Mouse (Mus musculus): ENCODE results near the gene Ttk. TPM values are rescaled to one million over a fixed set of nuclear protein-coding genes. Genes with fewer than 3 reads are reported as not detected.

The Ttk gene
- total and polyA plus RNA-seq, 3 experiments: 19.9 to 37.2 (median 26.6) TPM

DNA sequence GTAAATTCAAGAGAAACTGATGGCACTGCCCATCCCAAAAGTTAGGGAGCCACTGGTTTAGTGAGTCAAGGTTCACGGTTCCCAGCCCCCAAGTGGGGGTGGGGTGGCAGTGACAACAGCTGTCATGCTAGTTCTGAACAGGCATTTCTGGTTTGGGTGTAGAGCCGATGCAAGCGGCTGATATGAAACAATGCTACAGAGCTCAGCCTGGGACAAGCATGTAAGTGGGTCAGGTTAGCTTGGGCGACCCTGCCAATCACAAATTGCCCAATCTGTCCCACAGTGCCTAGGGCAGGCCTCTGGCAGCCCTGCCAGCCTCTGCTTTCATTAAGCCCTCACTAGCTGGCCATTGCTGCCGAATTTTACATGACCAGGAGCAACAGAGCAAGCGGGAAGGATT lies 47.7 kb downstream of the Ttk start:
- in situ Hi-C loops (cut with MboI; ENCODE audit: low pct_ligation_motif_present, low pct_unique_long_range_greater_than_20kb, low sequenced_read_pairs): no loop called here
- Histone ChIP-seq H3K4me3 (replicated peaks in 1 of 3; ENCODE audit: low read depth in 2 of 3, low read length in 2 of 3, poor library complexity in 1 of 3) (no peak overlapping the region), H3K9me3 (replicated peaks; ENCODE audit: low read length) (no peaks in the 10 kb centered on the region), H3K4me2 (ENCODE audit: insufficient read depth, low read depth, poor library complexity, severe bottlenecking) (no peak overlapping the region), H3K27ac (ENCODE audit: insufficient read depth, low read depth) (no peak overlapping the region), H3K9ac (ENCODE audit: insufficient read depth, low read depth) (no peak overlapping the region), H3K79me2 (replicated peaks; ENCODE audit: control insufficient read depth, extremely low read depth, insufficient read depth, poor library complexity, severe bottlenecking) (no peaks in the 10 kb centered on the region), H3K4me1 (ENCODE audit: control insufficient read depth in 1 of 2, insufficient read depth in 2 of 2) (no peaks in the 10 kb centered on the region), H3K27me3 (replicated peaks) (no peaks in the 10 kb centered on the region), H3K36me3 (replicated peaks in 1 of 2; ENCODE audit: control insufficient read depth in 1 of 2, insufficient read depth in 1 of 2, low read length in 1 of 2) (peaks cover 0 to 38% of the 10 kb centered on the region in 2 experiments)
- no peak for DNase-seq (ENCODE audit: extremely low read depth)
- TF ChIP-seq UBTF (IDR thresholded peaks at IDR 0.05; ENCODE audit: low read depth, low read length) (no peak), HCFC1 (IDR thresholded peaks at IDR 0.05; ENCODE audit: low read depth, low read length) (no peak), ELF1 (IDR thresholded peaks at IDR 0.05; ENCODE audit: low read depth, low read length) (no peak), POLR2AphosphoS2 (IDR thresholded peaks at IDR 0.05; ENCODE audit: low read depth, low read length) (no peak), BHLHE40 (IDR thresholded peaks at IDR 0.05; ENCODE audit: low read depth, low read length) (no peak)
- dilution Hi-C loops (cut with MboI; ENCODE audit: extremely low pct_ligation_motif_present, extremely low pct_unique_long_range_greater_than_20kb, low sequenced_read_pairs): no loop called here

DNA sequence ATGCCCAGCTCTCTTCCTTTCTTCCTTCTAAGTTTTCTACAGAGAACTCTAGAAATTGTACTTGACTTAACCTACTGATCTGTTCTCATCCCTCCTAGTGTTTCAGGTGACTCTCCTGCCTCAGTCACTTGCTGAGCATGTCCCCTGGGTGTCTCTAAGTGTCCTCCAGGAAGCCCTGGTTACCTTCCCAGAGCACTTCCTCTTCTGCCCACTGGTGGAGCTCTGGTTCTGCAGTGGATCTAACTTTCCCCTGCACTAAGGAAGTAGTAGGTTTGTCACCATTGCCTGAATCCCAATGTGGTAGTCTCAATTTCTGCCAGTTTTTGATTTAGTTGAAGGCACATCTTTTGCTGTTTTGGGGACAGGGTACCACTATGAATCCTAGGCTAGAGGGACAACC lies 51.7 kb downstream of the Ttk start:
- no peak overlapping the region for H3K9ac ChIP-seq (ENCODE audit: insufficient read depth, low read depth)
- no peaks in the 10 kb centered on the region for H3K9me3 ChIP-seq (replicated peaks; ENCODE audit: low read length)
- in situ Hi-C loops (cut with MboI; ENCODE audit: low pct_ligation_motif_present, low pct_unique_long_range_greater_than_20kb, low sequenced_read_pairs) (no loop called here), dilution Hi-C loops (cut with MboI; ENCODE audit: extremely low pct_ligation_motif_present, extremely low pct_unique_long_range_greater_than_20kb, low sequenced_read_pairs) (no loop called here)
- no peak overlapping the region for H3K4me3 ChIP-seq (replicated peaks in 1 of 3; ENCODE audit: low read depth in 2 of 3, low read length in 2 of 3, poor library complexity in 1 of 3)
- H3K36me3 ChIP-seq (replicated peaks in 1 of 2; ENCODE audit: control insufficient read depth in 1 of 2, insufficient read depth in 1 of 2, low read length in 1 of 2): peaks cover 0 to 30% of the 10 kb centered on the region in 2 experiments
- no peaks in the 10 kb centered on the region for H3K4me1 ChIP-seq (ENCODE audit: control insufficient read depth in 1 of 2, insufficient read depth in 2 of 2)
- no peak overlapping the region for H3K4me2 ChIP-seq (ENCODE audit: insufficient read depth, low read depth, poor library complexity, severe bottlenecking)
- no peaks in the 10 kb centered on the region for H3K27me3 ChIP-seq (replicated peaks)
- no peaks in the 10 kb centered on the region for H3K79me2 ChIP-seq (replicated peaks; ENCODE audit: control insufficient read depth, extremely low read depth, insufficient read depth, poor library complexity, severe bottlenecking)
- no peak for TF ChIP-seq USF1 (IDR thresholded peaks at IDR 0.05; ENCODE audit: low read depth, low read length)
- peak; percentile 15 to 37; a peak in 2 of 4 replicates for TF ChIP-seq CTCF (conservative IDR thresholded peaks at IDR 0.05 in 1 of 2, IDR thresholded peaks at IDR 0.05 in 1 of 2; ENCODE audit: low read depth in 2 of 2, low read length in 2 of 2)
- no peak for TF ChIP-seq POLR2AphosphoS2 (IDR thresholded peaks at IDR 0.05; ENCODE audit: low read depth, low read length)
- 0 out of 2 replicates have a peak, but pooled peaks have one; percentile 20 for TF ChIP-seq ELF1 (IDR thresholded peaks at IDR 0.05; ENCODE audit: low read depth, low read length)
- no peak for TF ChIP-seq NELFE (IDR thresholded peaks at IDR 0.05; ENCODE audit: low read depth, low read length)
- peak; percentile 29 for TF ChIP-seq RAD21 (IDR thresholded peaks at IDR 0.05; ENCODE audit: low read depth, low read length)
- DNase-seq (ENCODE audit: extremely low read depth): peak; percentile 19
- no peak overlapping the region for H3K27ac ChIP-seq (ENCODE audit: insufficient read depth, low read depth)

DNA sequence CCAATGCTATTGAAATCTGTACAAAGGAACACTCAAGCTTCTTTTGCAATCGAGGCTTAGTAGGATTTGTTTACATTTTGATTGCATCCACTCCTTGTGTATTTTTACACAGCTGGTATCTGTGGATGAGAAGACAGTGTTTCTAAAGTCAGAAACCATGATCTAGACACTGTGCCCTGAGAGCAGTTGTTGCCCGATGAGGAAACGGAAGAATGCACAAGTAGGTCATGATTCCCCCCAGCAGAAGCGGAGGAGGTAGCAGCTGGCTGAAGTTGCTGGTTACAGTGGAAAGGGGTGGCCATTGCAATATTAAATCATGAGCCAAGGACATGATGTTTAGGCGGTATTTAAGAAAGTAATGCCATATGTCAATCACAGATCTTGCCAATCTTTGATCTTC lies 53.7 kb downstream of the Ttk start:
- TF ChIP-seq CHD2 (IDR thresholded peaks at IDR 0.05; ENCODE audit: low read length) (no peak), RAD21 (IDR thresholded peaks at IDR 0.05; ENCODE audit: low read depth, low read length) (no peak), POLR2A (IDR thresholded peaks at IDR 0.05; ENCODE audit: low read depth, low read length) (no peak), IRF4 (IDR thresholded peaks at IDR 0.05; ENCODE audit: low read depth, low read length) (no peak), ZC3H11A (IDR thresholded peaks at IDR 0.05; ENCODE audit: low read depth, low read length) (no peak), MAZ (IDR thresholded peaks at IDR 0.05; ENCODE audit: low read depth, low read length) (no peak), ZMIZ1 (IDR thresholded peaks at IDR 0.05; ENCODE audit: low read depth, low read length) (no peak), MYC (IDR thresholded peaks at IDR 0.05; ENCODE audit: low read depth, low read length) (no peak), TBP (conservative IDR thresholded peaks at IDR 0.05; ENCODE audit: low read depth, low read length) (no peak), MXI1 (IDR thresholded peaks at IDR 0.05; ENCODE audit: low read depth, low read length) (no peak), ELF1 (IDR thresholded peaks at IDR 0.05; ENCODE audit: low read depth, low read length) (no peak)
- Histone ChIP-seq H3K36me3 (replicated peaks in 1 of 2; ENCODE audit: control insufficient read depth in 1 of 2, insufficient read depth in 1 of 2, low read length in 1 of 2) (peaks cover 0 to 21% of the 10 kb centered on the region in 2 experiments), H3K9ac (ENCODE audit: insufficient read depth, low read depth) (no peak overlapping the region), H3K79me2 (replicated peaks; ENCODE audit: control insufficient read depth, extremely low read depth, insufficient read depth, poor library complexity, severe bottlenecking) (no peaks in the 10 kb centered on the region), H3K9me3 (replicated peaks; ENCODE audit: low read length) (no peaks in the 10 kb centered on the region), H3K27ac (ENCODE audit: insufficient read depth, low read depth) (no peak overlapping the region), H3K4me1 (ENCODE audit: control insufficient read depth in 1 of 2, insufficient read depth in 2 of 2) (no peaks in the 10 kb centered on the region), H3K27me3 (replicated peaks) (no peaks in the 10 kb centered on the region), H3K4me2 (ENCODE audit: insufficient read depth, low read depth, poor library complexity, severe bottlenecking) (no peak overlapping the region), H3K4me3 (replicated peaks in 1 of 3; ENCODE audit: low read depth in 2 of 3, low read length in 2 of 3, poor library complexity in 1 of 3) (no peak overlapping the region)
- in situ Hi-C loops (cut with MboI; ENCODE audit: low pct_ligation_motif_present, low pct_unique_long_range_greater_than_20kb, low sequenced_read_pairs): no loop called here
- DNase-seq (ENCODE audit: extremely low read depth): no peak
- dilution Hi-C loops (cut with MboI; ENCODE audit: extremely low pct_ligation_motif_present, extremely low pct_unique_long_range_greater_than_20kb, low sequenced_read_pairs): no loop called here

Measured in CH12.LX (cell line).